Mouse (Mus musculus) NIH3T3 (cell line): ENCODE data around the gene Rtf2.

Experiments used
- DNase-seq: peaks from one replicate; pipeline ENCODE4 v3.0.0-alpha.2; 2012; ENCODE audit warnings: low read depth

The Rtf2 gene

GRCm38 (mm10) chr2:172439843-172440639 is at the start of gene Rtf2:
Gene Rtf2, plus strand, starts transcription at chr2:172440556.
- DNase-seq, result peak; percentile 100

GRCm38 (mm10) chr2:172392041-172392521 is 48.3 kb upstream of the Rtf2 start:
- peak; percentile 29 for DNase-seq

GRCm38 (mm10) chr2:172393391-172394051 is 46.8 kb upstream of the Rtf2 start, which contains the start of gene Cass4:
Gene Cass4, plus strand, starts transcription at chr2:172393794.
- peak; percentile 66 for DNase-seq

- DNase-seq, result no peak
These were observed 46.3 kb upstream of the Rtf2 start for GRCm38 (mm10) chr2:172394052-172394392.

- DNase-seq, result no peak
These were observed 45.7 kb upstream of the Rtf2 start for GRCm38 (mm10) chr2:172394671-172395070.

GRCm38 (mm10) chr2:172395961-172396360 is 44.4 kb upstream of the Rtf2 start:
- DNase-seq, result no peak

GRCm38 (mm10) chr2:172399901-172400300 is 40.5 kb upstream of the Rtf2 start:
- DNase-seq, result no peak

GRCm38 (mm10) chr2:172401116-172401825 is 39.1 kb upstream of the Rtf2 start:
- no peak for DNase-seq

- no peak for DNase-seq
These were observed 36.1 kb upstream of the Rtf2 start for GRCm38 (mm10) chr2:172404239-172404638.

GRCm38 (mm10) chr2:172405011-172405410 is 35.3 kb upstream of the Rtf2 start:
- no peak for DNase-seq

- no peak for DNase-seq
These were observed 34.2 kb upstream of the Rtf2 start for GRCm38 (mm10) chr2:172406173-172406572.

GRCm38 (mm10) chr2:172407499-172407898 is 32.9 kb upstream of the Rtf2 start:
- no peak for DNase-seq

- no peak for DNase-seq
These were observed 29.7 kb upstream of the Rtf2 start for GRCm38 (mm10) chr2:172410686-172411085.

- peak; percentile 31 for DNase-seq
These were observed 29.3 kb upstream of the Rtf2 start for GRCm38 (mm10) chr2:172411091-172411490.

- DNase-seq, result no peak
These were observed 27.9 kb upstream of the Rtf2 start for GRCm38 (mm10) chr2:172412454-172412853.

GRCm38 (mm10) chr2:172413273-172413672 is 27.1 kb upstream of the Rtf2 start:
- DNase-seq, result no peak

GRCm38 (mm10) chr2:172413894-172414293 is 26.5 kb upstream of the Rtf2 start:
- no peak for DNase-seq

- no peak for DNase-seq
These were observed 24.1 kb upstream of the Rtf2 start for GRCm38 (mm10) chr2:172416218-172416617.

- no peak for DNase-seq
These were observed 23.5 kb upstream of the Rtf2 start for GRCm38 (mm10) chr2:172416876-172417275.

- DNase-seq, result no peak
These were observed 22.1 kb upstream of the Rtf2 start for GRCm38 (mm10) chr2:172418208-172418607.

GRCm38 (mm10) chr2:172430609-172431008 is 9.7 kb upstream of the Rtf2 start:
- peak; percentile 6 for DNase-seq

- no peak for DNase-seq
These were observed 6.6 kb upstream of the Rtf2 start for GRCm38 (mm10) chr2:172433746-172434145.
